Mouse (Mus musculus): ENCODE results near the gene Klhl7. TPM values are rescaled to one million over a fixed set of nuclear protein-coding genes. Genes with fewer than 3 reads are reported as not detected.

Klhl7 gene
- total and polyA plus RNA-seq, 3 experiments = 7.4 to 48.9 (median 47.7) TPM

DNA sequence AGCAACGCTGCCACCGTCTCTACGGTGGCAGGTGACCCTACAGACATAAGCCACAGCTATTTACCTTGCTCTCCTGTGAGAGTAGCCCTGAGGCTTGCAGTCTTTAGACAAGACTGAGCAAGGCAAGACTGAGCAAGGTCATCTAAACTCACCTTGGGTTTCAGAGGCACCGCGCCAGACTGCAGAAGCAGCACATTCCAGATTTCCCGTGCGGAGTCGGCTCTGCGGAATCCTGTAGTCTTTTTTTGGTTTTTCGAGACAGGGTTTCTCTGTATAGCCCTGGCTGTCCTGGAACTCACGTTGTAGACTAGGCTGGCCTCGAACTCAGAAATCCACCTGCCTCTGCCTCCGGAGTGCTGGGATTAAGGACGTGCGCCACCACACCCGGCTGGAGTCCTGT, 14.2 kb upstream of the Klhl7 start:
- TF ChIP-seq EP300 (IDR thresholded peaks at IDR 0.05; ENCODE audit: insufficient read depth, low read depth, low read length) (no peak), POLR2A (IDR thresholded peaks at IDR 0.05; ENCODE audit: insufficient read depth, low read depth, low read length) (no peak)
- Histone ChIP-seq H3K27me3 (ENCODE audit: control insufficient read depth, insufficient read depth, low read length) (no peaks in the 10 kb centered on the region), H3K9ac (ENCODE audit: low read depth, low read length) (no peak overlapping the region), H3K36me3 (ENCODE audit: control insufficient read depth, insufficient read depth, low read length) (no peaks in the 10 kb centered on the region), H3K27ac (no peak overlapping the region), H3K4me1 (ENCODE audit: control insufficient read depth, insufficient read depth, low read length) (no peaks in the 10 kb centered on the region), H3K4me3 (no peak overlapping the region), H3K79me2 (replicated peaks; ENCODE audit: control insufficient read depth, insufficient read depth, low read length) (no peaks in the 10 kb centered on the region)
- DNase-seq = no peak
- intact Hi-C loops (cut with DNase I) = no loop called here
- WGBS = 76% methylated on average over 16 of the region's 16 CpGs

GRCm38 (mm10) chr5:24086865-24087264, 13.5 kb upstream of the Klhl7 start:
- Histone ChIP-seq H3K4me1 (ENCODE audit: control insufficient read depth, insufficient read depth, low read length) (no peaks in the 10 kb centered on the region), H3K9ac (ENCODE audit: low read depth, low read length) (no peak overlapping the region), H3K36me3 (ENCODE audit: control insufficient read depth, insufficient read depth, low read length) (no peaks in the 10 kb centered on the region), H3K27me3 (ENCODE audit: control insufficient read depth, insufficient read depth, low read length) (no peaks in the 10 kb centered on the region), H3K79me2 (replicated peaks; ENCODE audit: control insufficient read depth, insufficient read depth, low read length) (no peaks in the 10 kb centered on the region), H3K4me3 (no peak overlapping the region), H3K27ac (no peak overlapping the region)
- DNase-seq = no peak
- TF ChIP-seq CTCF (IDR thresholded peaks at IDR 0.05) (no peak), EP300 (IDR thresholded peaks at IDR 0.05; ENCODE audit: insufficient read depth, low read depth, low read length) (no peak), POLR2A (IDR thresholded peaks at IDR 0.05; ENCODE audit: insufficient read depth, low read depth, low read length) (no peak)
- 84% methylated on average over 3 of the region's 3 CpGs for WGBS
- intact Hi-C loops (cut with DNase I) = no loop called here

DNA sequence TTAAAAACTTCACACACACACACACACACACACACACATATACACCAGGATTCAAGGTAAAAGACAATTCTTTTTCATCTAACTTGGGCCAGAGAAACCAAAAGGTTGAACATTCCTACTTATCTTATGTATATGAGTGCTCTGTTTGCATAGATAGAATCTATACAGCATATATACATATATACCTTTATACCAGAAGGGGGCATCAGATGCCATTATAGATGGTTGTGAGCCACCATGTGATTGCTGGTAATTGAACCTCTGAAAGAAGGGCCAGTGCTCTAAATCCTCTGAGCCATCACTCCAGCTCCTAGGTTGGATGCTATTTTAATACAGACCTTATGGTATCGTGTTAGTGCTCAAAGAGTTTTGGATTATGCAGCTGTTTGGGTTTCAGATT, 12.0 kb upstream of the Klhl7 start:
- Histone ChIP-seq H3K9ac (ENCODE audit: low read depth, low read length) (no peak overlapping the region), H3K4me3 (no peak overlapping the region), H3K36me3 (ENCODE audit: control insufficient read depth, insufficient read depth, low read length) (no peaks in the 10 kb centered on the region), H3K4me1 (ENCODE audit: control insufficient read depth, insufficient read depth, low read length) (no peaks in the 10 kb centered on the region), H3K79me2 (replicated peaks; ENCODE audit: control insufficient read depth, insufficient read depth, low read length) (no peaks in the 10 kb centered on the region), H3K27me3 (ENCODE audit: control insufficient read depth, insufficient read depth, low read length) (no peaks in the 10 kb centered on the region), H3K27ac (no peak overlapping the region)
- no peak for DNase-seq
- intact Hi-C loops (cut with DNase I) = no loop called here
- WGBS = 84% methylated on average over 1 of the region's 1 CpGs
- no peak for TF ChIP-seq POLR2A (IDR thresholded peaks at IDR 0.05; ENCODE audit: insufficient read depth, low read depth, low read length)
- peak; percentile 35 for TF ChIP-seq CTCF (IDR thresholded peaks at IDR 0.05)

DNA sequence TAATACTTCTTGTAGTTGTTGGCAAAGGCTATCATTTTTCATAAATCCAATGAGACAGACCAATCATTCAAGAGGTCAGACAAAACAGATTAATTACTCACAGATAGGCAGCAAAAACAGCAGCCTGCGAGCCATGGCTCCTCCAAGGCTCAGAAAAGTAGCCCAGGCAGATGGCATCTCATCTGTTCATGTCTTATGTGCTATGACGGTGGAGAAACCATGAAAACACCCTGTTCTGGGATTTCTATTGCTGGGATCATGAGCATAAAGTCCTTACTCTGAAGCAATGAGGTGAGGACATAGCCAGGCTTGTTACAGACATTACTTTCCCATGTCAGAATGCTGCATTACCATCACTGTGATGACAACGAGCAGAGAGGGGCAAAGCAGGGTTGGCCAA, 7.9 kb upstream of the Klhl7 start:
- H3K9ac ChIP-seq (ENCODE audit: low read depth, low read length) = no peak overlapping the region
- no peak overlapping the region for H3K4me3 ChIP-seq
- no peaks in the 10 kb centered on the region for H3K4me1 ChIP-seq (ENCODE audit: control insufficient read depth, insufficient read depth, low read length)
- H3K27ac ChIP-seq = no peak overlapping the region
- no peaks in the 10 kb centered on the region for H3K36me3 ChIP-seq (ENCODE audit: control insufficient read depth, insufficient read depth, low read length)
- no peaks in the 10 kb centered on the region for H3K27me3 ChIP-seq (ENCODE audit: control insufficient read depth, insufficient read depth, low read length)
- intact Hi-C loops (cut with DNase I) = no loop called here
- DNase-seq = no peak
- no peaks in the 10 kb centered on the region for H3K79me2 ChIP-seq (replicated peaks; ENCODE audit: control insufficient read depth, insufficient read depth, low read length)
- 74% methylated on average over 3 of the region's 3 CpGs for WGBS
- TF ChIP-seq EP300 (IDR thresholded peaks at IDR 0.05; ENCODE audit: insufficient read depth, low read depth, low read length) (no peak), CTCF (IDR thresholded peaks at IDR 0.05) (no peak), POLR2A (IDR thresholded peaks at IDR 0.05; ENCODE audit: insufficient read depth, low read depth, low read length) (no peak)

GRCm38 (mm10) chr5:24095393-24095792, 5.0 kb upstream of the Klhl7 start:
- H3K9ac ChIP-seq (ENCODE audit: low read depth, low read length) = no peak overlapping the region
- no peaks in the 10 kb centered on the region for H3K36me3 ChIP-seq (ENCODE audit: control insufficient read depth, insufficient read depth, low read length)
- H3K79me2 ChIP-seq (replicated peaks; ENCODE audit: control insufficient read depth, insufficient read depth, low read length) = no peaks in the 10 kb centered on the region
- no peak overlapping the region for H3K4me3 ChIP-seq
- no peaks in the 10 kb centered on the region for H3K27me3 ChIP-seq (ENCODE audit: control insufficient read depth, insufficient read depth, low read length)
- TF ChIP-seq POLR2A (IDR thresholded peaks at IDR 0.05; ENCODE audit: insufficient read depth, low read depth, low read length) (no peak), EP300 (IDR thresholded peaks at IDR 0.05; ENCODE audit: insufficient read depth, low read depth, low read length) (no peak), CTCF (IDR thresholded peaks at IDR 0.05) (no peak)
- no peaks in the 10 kb centered on the region for H3K4me1 ChIP-seq (ENCODE audit: control insufficient read depth, insufficient read depth, low read length)
- 76% methylated on average over 6 of the region's 6 CpGs for WGBS
- no peak for DNase-seq
- H3K27ac ChIP-seq = no peak overlapping the region
- intact Hi-C loops (cut with DNase I) = no loop called here

GRCm38 (mm10) chr5:24095881-24096280, 4.5 kb upstream of the Klhl7 start:
- Histone ChIP-seq H3K27ac (no peak overlapping the region), H3K9ac (ENCODE audit: low read depth, low read length) (no peak overlapping the region), H3K4me3 (no peak overlapping the region), H3K36me3 (ENCODE audit: control insufficient read depth, insufficient read depth, low read length) (no peaks in the 10 kb centered on the region), H3K79me2 (replicated peaks; ENCODE audit: control insufficient read depth, insufficient read depth, low read length) (no peaks in the 10 kb centered on the region), H3K27me3 (ENCODE audit: control insufficient read depth, insufficient read depth, low read length) (no peaks in the 10 kb centered on the region), H3K4me1 (ENCODE audit: control insufficient read depth, insufficient read depth, low read length) (no peaks in the 10 kb centered on the region)
- WGBS = 53% methylated on average over 5 of the region's 5 CpGs
- no peak for DNase-seq
- intact Hi-C loops (cut with DNase I) = no loop called here
- TF ChIP-seq EP300 (IDR thresholded peaks at IDR 0.05; ENCODE audit: insufficient read depth, low read depth, low read length) (no peak), POLR2A (IDR thresholded peaks at IDR 0.05; ENCODE audit: insufficient read depth, low read depth, low read length) (no peak), CTCF (IDR thresholded peaks at IDR 0.05) (no peak)

Data from heart, adult 2 months (tissue).